Mouse (Mus musculus) stomach, embryonic 14.5 days (tissue): ENCODE measurements at regions not wholly inside any gene's neighbourhood (a gene's known extent, or its start where the extent isn't known, plus 50 kb on each side); places are given as distances from the start of the nearest gene placed in this dataset.

ENCODE experiments used
- ATAC-seq: fragments of 200-750 bp; cut with Nextera tagmentation; 2 replicates; pipeline ENCODE4 v1.8.0; 2017; ENCODE audit warnings: low read depth, moderate TSS enrichment; ENCODE audit not compliant: insufficient number of reproducible peaks, insufficient read depth, low FRiP score
- H3K27ac ChIP-seq: fragments of 300-500 bp; sonication (generic); 2 replicates; pipeline ENCODE4 v1.5.1; 2014; ENCODE audit warnings: mild to moderate bottlenecking, low read length, moderate library complexity, mixed read lengths
- H3K27me3 ChIP-seq: fragments of 300-500 bp; sonication (generic); 2 replicates; pipeline ENCODE4 v1.6.1; 2014; ENCODE audit warnings: low read length, control low read depth, mixed read lengths; ENCODE audit not compliant: control insufficient read depth, insufficient read depth
- H3K36me3 ChIP-seq: fragments of 300-500 bp; sonication (generic); 2 replicates; pipeline ENCODE4 v1.6.1; 2014; ENCODE audit warnings: mild to moderate bottlenecking, control low read depth, low read length, moderate library complexity, mixed read lengths; ENCODE audit not compliant: control insufficient read depth, insufficient read depth
- H3K4me1 ChIP-seq: fragments of 300-500 bp; sonication (generic); 2 replicates; pipeline ENCODE4 v1.6.1; 2014; ENCODE audit warnings: low read length, control low read depth, mixed read lengths; ENCODE audit not compliant: control insufficient read depth, insufficient read depth
- H3K4me2 ChIP-seq: fragments of 300-500 bp; sonication (generic); replicated peaks from 2 replicates; pipeline ENCODE4 v1.6.1; 2014; ENCODE audit warnings: low read depth, low read length, control low read depth
- H3K4me3 ChIP-seq: fragments of 300-500 bp; sonication (generic); 2 replicates; pipeline ENCODE4 v1.5.1; 2014; ENCODE audit warnings: low read depth, low read length, control low read depth
- H3K9ac ChIP-seq: fragments of 300-500 bp; sonication (generic); replicated peaks from 2 replicates; pipeline ENCODE4 v1.6.1; 2014; ENCODE audit warnings: low read depth, mild to moderate bottlenecking, control low read depth, low read length, moderate library complexity, mixed read lengths
- H3K9me3 ChIP-seq: fragments of 300-500 bp; sonication (generic); 2 replicates; pipeline ENCODE4 v1.6.1; 2016; ENCODE audit warnings: low read depth, low read length, control low read depth; ENCODE audit not compliant: control insufficient read depth
- WGBS: fragments of 180-500 bp; shearing (Covaris S2); extraction: QIAGEN DNeasy Blood & Tissue Kit; methylation state at CpG from one replicate; pipeline ENCODE4 v1.1.7; 2014; 5-methylcytosine and 5-hydroxymethylcytosine counted together

- 67% methylated on average over 7 of the region's 7 CpGs for WGBS
- no peak for ATAC-seq
- Histone ChIP-seq H3K36me3 (no peaks in the 10 kb centered on the region), H3K4me2 (no peak overlapping the region), H3K4me1 (no peaks in the 10 kb centered on the region), H3K27ac (no peak overlapping the region), H3K9ac (no peak overlapping the region), H3K27me3 (no peaks in the 10 kb centered on the region), H3K9me3 (no peaks in the 10 kb centered on the region), H3K4me3 (no peak overlapping the region)
Measured at GRCm38 (mm10) chr9:87405115-87405720, 149.9 kb upstream of the Cep162 start.

DNA sequence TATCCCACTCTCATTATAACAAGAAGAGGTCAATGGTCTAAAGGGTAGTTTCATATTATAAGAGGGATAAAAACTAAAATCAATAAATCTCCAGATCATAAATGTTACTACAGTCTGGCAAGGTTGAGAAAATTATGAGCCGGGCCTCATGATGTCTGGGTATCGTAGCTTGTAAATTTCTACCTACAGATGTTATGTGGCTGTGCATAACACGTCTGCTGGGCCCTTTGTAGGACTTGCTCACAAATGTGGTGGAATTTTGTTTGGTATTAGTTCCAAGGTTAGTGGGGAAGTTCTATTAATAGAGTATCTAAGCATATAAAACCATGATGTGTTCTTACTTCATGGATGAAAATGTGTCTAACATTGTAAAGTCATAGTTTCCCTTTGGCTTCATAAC, 146.7 kb upstream of the Cep162 start:
- no peak overlapping the region for H3K9ac ChIP-seq
- no peak overlapping the region for H3K27ac ChIP-seq
- H3K4me2 ChIP-seq: no peak overlapping the region
- no peaks in the 10 kb centered on the region for H3K36me3 ChIP-seq
- 77% methylated on average over 3 of the region's 3 CpGs for WGBS
- H3K9me3 ChIP-seq: no peaks in the 10 kb centered on the region
- H3K4me3 ChIP-seq: no peak overlapping the region
- no peak for ATAC-seq
- H3K27me3 ChIP-seq: no peaks in the 10 kb centered on the region
- H3K4me1 ChIP-seq: no peaks in the 10 kb centered on the region

DNA sequence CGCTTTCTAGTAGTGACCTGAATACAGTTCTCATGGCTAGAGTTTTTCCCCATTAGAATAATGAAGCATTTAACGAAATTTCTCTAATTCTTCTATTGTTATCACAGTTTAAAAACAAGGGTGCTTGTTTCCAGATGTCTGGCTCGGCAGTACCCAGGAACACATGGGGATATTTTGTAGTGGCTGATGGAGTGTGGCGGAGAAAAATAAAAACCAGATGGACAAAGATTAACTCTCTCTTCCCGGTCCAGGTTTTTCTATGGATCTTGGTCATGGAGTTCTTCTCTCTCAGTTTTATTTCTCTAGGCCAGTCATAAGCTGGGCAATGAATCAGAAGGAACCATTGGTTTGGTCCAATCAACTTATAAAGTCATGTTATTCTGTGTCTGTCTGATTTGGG, 132.2 kb upstream of the Cep162 start:
- Histone ChIP-seq H3K36me3 (no peaks in the 10 kb centered on the region), H3K9me3 (no peaks in the 10 kb centered on the region), H3K27me3 (no peaks in the 10 kb centered on the region), H3K9ac (no peak overlapping the region), H3K4me1 (no peaks in the 10 kb centered on the region), H3K4me3 (no peak overlapping the region), H3K4me2 (no peak overlapping the region), H3K27ac (no peak overlapping the region)
- no peak for ATAC-seq
- WGBS: 85% methylated on average over 5 of the region's 5 CpGs

- Histone ChIP-seq H3K9me3 (no peaks in the 10 kb centered on the region), H3K4me1 (no peaks in the 10 kb centered on the region), H3K4me2 (no peak overlapping the region), H3K27ac (no peak overlapping the region), H3K27me3 (no peaks in the 10 kb centered on the region), H3K4me3 (no peak overlapping the region), H3K36me3 (no peaks in the 10 kb centered on the region), H3K9ac (no peak overlapping the region)
- no peak for ATAC-seq
- WGBS: 80% methylated on average over 3 of the region's 3 CpGs
Measured at GRCm38 (mm10) chr9:87383513-87383912, 128.2 kb upstream of the Cep162 start.

GRCm38 (mm10) chr9:87377921-87378320, 122.6 kb upstream of the Cep162 start:
- Histone ChIP-seq H3K27me3 (no peaks in the 10 kb centered on the region), H3K9ac (no peak overlapping the region), H3K27ac (no peak overlapping the region), H3K4me3 (no peak overlapping the region), H3K4me1 (no peaks in the 10 kb centered on the region), H3K4me2 (no peak overlapping the region), H3K9me3 (no peaks in the 10 kb centered on the region), H3K36me3 (no peaks in the 10 kb centered on the region)
- ATAC-seq: no peak
- WGBS: 81% methylated on average over 7 of the region's 7 CpGs

GRCm38 (mm10) chr9:87376731-87377310, 121.5 kb upstream of the Cep162 start:
- no peak overlapping the region for H3K4me2 ChIP-seq
- no peak overlapping the region for H3K4me3 ChIP-seq
- H3K9me3 ChIP-seq: no peaks in the 10 kb centered on the region
- ATAC-seq: no peak
- no peak overlapping the region for H3K9ac ChIP-seq
- H3K36me3 ChIP-seq: no peaks in the 10 kb centered on the region
- H3K27ac ChIP-seq: no peak overlapping the region
- H3K4me1 ChIP-seq: no peaks in the 10 kb centered on the region
- 66% methylated on average over 10 of the region's 10 CpGs for WGBS
- H3K27me3 ChIP-seq: no peaks in the 10 kb centered on the region

GRCm38 (mm10) chr9:87372251-87372905, 117.0 kb upstream of the Cep162 start:
- Histone ChIP-seq H3K27ac (no peak overlapping the region), H3K4me2 (no peak overlapping the region), H3K4me1 (no peaks in the 10 kb centered on the region), H3K36me3 (no peaks in the 10 kb centered on the region), H3K27me3 (no peaks in the 10 kb centered on the region), H3K9me3 (no peaks in the 10 kb centered on the region), H3K4me3 (no peak overlapping the region), H3K9ac (no peak overlapping the region)
- 56% methylated on average over 4 of the region's 4 CpGs for WGBS
- no peak for ATAC-seq

DNA sequence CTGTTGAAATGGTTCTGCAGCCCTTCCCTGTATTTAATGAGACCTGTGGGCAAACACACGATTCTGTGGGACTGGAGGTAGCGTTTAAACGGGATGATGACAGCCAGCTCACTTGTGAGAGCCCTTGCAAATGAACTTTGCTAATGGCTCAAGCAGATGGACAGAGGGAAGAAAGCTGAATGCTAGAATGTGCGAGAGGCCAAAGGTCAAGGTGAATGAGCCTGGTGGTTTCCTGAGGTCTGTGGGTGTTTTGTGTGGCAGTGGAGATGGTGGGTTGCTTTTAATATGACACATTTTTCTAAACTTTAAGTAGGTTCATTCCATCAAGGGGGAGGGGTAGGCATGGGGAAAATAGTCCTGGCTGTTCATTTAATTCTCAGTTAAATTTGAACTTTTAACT, 113.7 kb upstream of the Cep162 start:
- no peak overlapping the region for H3K27ac ChIP-seq
- WGBS: 47% methylated on average over 4 of the region's 4 CpGs
- H3K4me3 ChIP-seq: no peak overlapping the region
- H3K36me3 ChIP-seq: no peaks in the 10 kb centered on the region
- no peaks in the 10 kb centered on the region for H3K4me1 ChIP-seq
- no peak for ATAC-seq
- H3K4me2 ChIP-seq: no peak overlapping the region
- no peak overlapping the region for H3K9ac ChIP-seq
- H3K27me3 ChIP-seq: no peaks in the 10 kb centered on the region
- no peaks in the 10 kb centered on the region for H3K9me3 ChIP-seq
